Mouse (Mus musculus): ENCODE data around the gene Tarbp2.
A peak's percentile ranks its signal among the peaks of the same experiment; 100 is the strongest.

Tarbp2 gene

GRCm38 (mm10) chr15:102505770-102506463 lies 12.1 kb upstream of the Tarbp2 start:
- DNase-seq (ENCODE audit: low read depth, low spot score) = no peak

- DNase-seq (ENCODE audit: low read depth, low spot score) = no peak
Measured at GRCm38 (mm10) chr15:102506464-102506830, 11.5 kb upstream of the Tarbp2 start.

GRCm38 (mm10) chr15:102506864-102507263 lies 11.1 kb upstream of the Tarbp2 start:
- no peak for DNase-seq (ENCODE audit: low read depth, low spot score)

DNA sequence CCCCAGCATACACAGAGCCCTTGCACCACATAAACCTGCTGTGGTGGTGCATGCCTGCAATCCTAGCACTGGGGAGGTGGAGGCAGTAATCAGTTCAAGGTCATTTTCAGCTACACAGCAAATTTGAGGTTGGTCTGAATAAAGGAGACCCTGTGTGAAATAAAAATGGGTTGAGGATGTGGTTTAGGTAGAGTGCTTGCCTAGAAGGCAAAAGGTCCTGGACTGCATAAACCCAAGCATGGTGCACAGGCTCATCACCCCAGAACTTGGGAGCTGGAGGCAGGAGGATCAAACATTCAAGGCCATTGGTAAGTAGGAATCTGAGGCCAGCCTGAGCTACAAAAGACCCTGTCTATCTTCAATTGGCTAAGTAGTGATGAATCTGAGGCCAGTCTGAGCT lies 10.4 kb upstream of the Tarbp2 start:
- no peak for DNase-seq (ENCODE audit: low read depth, low spot score)

DNA sequence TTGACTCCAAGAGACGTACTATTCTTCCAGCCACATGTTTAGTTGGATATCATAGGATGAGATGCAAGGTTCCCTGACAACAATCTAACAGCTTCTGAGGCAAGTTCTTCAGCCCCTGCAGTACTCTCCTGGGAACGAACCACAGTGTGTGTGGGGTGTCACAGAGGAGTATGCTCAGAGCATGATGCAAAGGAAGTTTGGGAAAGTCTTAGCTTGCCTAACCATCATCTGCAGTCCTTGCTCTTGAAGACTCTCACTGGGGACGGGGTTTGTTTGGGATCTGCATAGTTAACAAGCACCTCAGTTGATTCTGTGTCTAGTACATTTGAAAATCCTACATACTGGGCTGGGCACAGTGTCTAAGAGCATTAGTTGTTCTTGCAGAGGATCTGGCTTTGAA lies 9.7 kb upstream of the Tarbp2 start:
- no peak for DNase-seq (ENCODE audit: low read depth, low spot score)

GRCm38 (mm10) chr15:102510110-102510509 lies 7.9 kb upstream of the Tarbp2 start:
- no peak for DNase-seq (ENCODE audit: low read depth, low spot score)

DNA sequence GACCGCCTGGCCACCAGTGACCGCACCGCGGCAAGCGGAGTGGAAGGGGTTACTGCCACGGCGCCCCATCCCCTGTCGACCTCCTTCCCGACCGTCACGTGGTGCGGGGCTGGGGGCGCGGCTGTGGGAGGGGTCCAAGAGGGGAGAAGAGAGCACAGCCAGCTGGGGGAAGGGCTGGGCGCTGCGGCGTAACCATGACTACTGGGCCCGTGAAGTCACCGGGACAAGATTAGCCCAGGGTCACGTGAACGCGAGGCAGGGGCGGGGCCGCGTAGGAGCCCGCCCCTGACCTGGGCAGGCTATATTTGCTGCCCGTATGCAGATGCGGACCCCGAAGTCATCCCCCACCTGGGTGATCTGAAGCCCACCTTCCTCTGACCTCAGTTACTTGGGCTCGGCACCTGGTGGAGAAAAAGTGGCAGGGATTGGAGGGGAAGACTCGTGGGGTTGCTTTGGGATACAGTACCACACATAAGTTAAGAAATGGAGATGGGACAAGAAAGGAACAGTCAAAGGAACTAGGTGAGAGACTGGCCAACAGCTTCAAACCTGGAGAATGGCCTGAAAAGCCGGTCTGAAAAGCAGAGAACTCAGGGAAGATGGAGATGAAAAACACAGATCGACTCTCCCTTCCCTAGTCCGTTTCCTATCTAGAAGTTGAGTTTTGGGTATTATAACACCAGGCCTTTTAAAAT lies 7.3 kb upstream of the Tarbp2 start:
- peak; percentile 98 for DNase-seq (ENCODE audit: low read depth, low spot score)

- DNase-seq (ENCODE audit: low read depth, low spot score) = no peak
Measured at GRCm38 (mm10) chr15:102511285-102511833, 6.6 kb upstream of the Tarbp2 start.

DNA sequence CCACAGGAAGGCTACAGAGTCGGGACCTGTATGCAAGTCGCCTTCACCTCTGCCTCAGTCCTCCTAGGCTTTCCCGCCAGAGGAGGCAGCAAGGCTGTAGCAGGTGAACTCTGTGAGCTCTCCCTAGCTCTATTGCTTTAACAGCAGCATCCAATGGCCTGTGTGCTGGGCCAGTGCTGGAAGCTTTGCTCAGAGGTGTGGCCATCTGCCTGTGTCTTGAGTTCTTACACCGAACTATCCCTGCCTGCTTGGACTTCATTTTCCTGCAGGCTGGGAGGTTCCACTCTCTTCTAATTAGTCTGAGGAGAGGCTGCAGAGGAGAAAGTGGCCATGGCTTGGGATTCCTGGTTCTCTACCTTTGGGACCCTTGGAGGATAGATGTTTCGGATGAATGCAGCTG lies 6.0 kb upstream of the Tarbp2 start:
- DNase-seq (ENCODE audit: low read depth, low spot score) = no peak

DNA sequence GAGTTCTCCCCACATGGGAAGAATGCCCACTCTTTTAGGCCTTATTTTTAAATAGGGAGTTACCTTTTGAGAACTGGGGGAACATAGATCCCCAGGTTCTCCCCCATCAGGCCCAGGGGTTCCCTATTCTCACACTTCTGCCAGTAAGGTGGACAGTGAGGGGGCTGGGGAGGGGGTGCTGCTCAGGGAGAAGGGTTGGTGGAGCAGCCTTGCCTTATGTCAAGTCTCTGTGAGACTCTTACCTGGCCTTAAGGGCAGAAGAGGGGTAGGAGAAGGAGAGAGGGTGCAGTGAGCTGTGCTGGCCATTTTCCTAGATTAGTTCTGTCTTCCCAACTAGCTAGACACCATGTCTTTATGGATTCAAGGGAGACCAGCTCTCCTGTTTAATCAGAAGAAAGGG lies 5.5 kb upstream of the Tarbp2 start:
- no peak for DNase-seq (ENCODE audit: low read depth, low spot score)

- no peak for DNase-seq (ENCODE audit: low read depth, low spot score)
Measured at GRCm38 (mm10) chr15:102513004-102513403, 5.0 kb upstream of the Tarbp2 start.

GRCm38 (mm10) chr15:102515261-102515660 lies 2.7 kb upstream of the Tarbp2 start:
- no peak for DNase-seq (ENCODE audit: low read depth, low spot score)

- DNase-seq (ENCODE audit: low read depth, low spot score) = no peak
Measured at GRCm38 (mm10) chr15:102515791-102516190, 2.2 kb upstream of the Tarbp2 start.

DNA sequence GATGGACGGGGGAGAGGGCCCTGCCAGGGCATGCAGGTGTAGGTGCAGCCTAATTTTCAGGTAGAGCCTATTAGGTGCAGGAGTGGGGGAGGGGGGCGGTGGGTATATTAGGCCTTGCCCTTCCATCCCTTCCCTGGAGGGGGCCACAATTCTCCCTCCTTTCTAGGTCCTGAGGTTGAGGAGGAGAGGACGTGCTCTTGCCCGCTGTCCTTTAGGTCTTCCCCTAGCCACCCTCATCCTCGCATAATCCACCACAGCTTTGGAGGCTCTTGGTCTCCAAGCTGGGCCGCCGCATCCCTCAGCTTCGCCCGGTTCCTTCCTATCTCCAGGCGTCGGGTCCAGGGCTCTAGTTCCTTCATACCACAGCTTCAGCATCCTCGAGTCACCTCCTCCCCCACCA lies 1.7 kb upstream of the Tarbp2 start:
- peak; percentile 58 for DNase-seq (ENCODE audit: low read depth, low spot score)

DNA sequence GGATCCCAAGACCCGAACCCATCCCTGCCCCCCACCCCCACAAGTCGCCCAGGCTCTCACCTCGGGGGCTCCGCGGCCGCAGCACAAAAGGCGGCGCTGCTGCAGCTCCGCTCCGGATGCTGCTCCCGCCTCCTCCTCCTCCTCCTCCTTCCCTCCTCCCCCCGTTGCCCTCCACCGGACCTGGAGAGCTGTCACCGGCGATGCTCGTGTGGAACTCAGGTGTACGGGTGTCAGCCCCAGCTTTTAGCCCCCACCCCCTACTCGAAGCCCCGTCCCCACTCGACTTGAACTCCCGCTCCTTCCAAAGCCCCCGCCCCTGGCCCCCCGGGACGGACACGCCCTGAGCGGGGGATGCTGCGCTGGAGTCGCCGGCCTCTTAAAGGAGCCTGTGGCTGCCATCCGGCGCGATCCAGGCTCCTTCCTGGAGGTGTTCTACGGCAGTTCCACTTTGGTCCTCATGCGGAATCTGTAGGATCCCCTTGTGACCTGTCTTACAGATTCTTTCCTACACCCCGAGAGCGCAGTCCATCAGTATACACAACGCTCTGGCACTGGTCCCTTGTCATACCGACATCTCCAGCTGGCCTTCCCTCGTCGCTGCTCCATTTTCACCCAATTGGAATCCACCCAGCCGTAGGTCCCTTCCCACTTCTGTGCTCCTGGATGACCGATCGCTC lies 1.1 kb upstream of the Tarbp2 start, which contains the start of gene Map3k12:
Gene Map3k12, minus strand, starts transcription at position 337 of the 677 bp plus-strand sequence.
- DNase-seq (ENCODE audit: low read depth, low spot score) = peak; percentile 65

- no peak for DNase-seq (ENCODE audit: low read depth, low spot score)
Measured at GRCm38 (mm10) chr15:102517631-102517975, 389 bp upstream of the Tarbp2 start.

DNA sequence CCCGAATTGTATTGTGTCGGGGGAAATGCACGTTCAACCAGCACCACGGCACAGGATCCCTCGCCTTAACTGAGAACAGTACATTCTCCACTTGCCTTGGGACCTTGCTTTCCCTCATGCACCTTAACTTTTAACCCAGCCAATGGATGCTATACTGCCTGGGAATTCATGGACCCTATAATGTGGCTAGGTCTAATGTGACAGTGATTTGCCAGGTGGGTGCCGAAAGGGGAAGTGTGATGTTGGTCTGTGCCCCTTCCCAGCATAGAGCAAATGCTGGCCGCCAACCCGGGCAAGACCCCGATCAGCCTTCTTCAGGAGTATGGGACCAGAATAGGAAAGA lies 838 bp downstream of the Tarbp2 start:
- no peak for DNase-seq (ENCODE audit: low read depth, low spot score)

GRCm38 (mm10) chr15:102519211-102520141 lies 1.5 kb downstream of the Tarbp2 start:
- no peak for DNase-seq (ENCODE audit: low read depth, low spot score)

- no peak for DNase-seq (ENCODE audit: low read depth, low spot score)
Measured at GRCm38 (mm10) chr15:102520416-102520815, 2.4 kb downstream of the Tarbp2 start.

GRCm38 (mm10) chr15:102521480-102521879 lies 3.5 kb downstream of the Tarbp2 start:
- no peak for DNase-seq (ENCODE audit: low read depth, low spot score)

GRCm38 (mm10) chr15:102524892-102525485 lies 7.0 kb downstream of the Tarbp2 start, which contains the start of gene Npff:
Npff (minus strand) TSS chr15:102524942.
- DNase-seq (ENCODE audit: low read depth, low spot score) = peak; percentile 76
